Mouse (Mus musculus): ENCODE results near the gene Emilin2. TPM values are rescaled to one million over a fixed set of nuclear protein-coding genes. Genes with fewer than 3 reads are reported as not detected.

Gene Emilin2
- polyA plus RNA-seq, 1 experiment = 0.85 TPM

DNA sequence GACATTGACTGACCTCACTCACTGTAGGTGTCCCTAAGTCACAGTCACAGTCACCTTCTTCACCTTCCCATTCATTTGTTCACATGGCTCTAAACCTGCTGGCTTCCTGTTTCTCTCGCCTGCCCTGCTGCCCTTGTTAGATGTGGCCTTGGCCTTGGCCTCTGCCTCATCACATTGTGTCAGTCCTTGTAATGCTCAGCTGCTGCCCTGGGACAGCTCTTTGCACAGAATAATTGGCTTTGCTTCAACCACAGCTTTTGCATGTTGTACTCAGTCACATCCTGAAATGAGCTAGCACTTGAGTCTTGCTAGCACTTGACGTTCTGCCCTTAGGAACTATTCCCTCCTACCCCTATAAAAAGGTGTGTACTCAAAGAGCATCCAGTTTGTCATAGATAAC lies 87.3 kb downstream of the Emilin2 start:
- 41% methylated on average over 2 of the region's 2 CpGs for WGBS

DNA sequence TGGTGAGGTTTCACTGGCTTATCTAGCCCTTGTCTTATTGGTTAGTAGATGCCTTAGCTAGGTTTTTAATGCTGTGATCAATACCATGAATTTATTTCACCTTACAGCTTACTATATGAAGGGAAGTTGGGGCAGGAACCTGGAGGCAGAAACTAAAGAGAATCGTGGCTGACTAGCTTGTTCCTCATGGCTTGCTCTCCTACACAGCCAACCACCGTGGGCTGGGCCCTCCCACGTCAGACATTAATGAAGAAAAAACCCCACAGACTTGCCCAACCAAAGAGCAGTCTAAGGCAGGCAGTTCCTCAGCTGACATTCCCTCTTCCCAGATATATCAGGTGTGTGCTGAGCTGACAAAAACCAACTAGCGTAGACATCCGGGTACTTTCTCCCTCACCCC lies 88.1 kb downstream of the Emilin2 start:
- 72% methylated on average over 5 of the region's 5 CpGs for WGBS
- TF ChIP-seq POLR2A (IDR thresholded peaks at IDR 0.05; ENCODE audit: low read depth, low read length) = no peak
- TF ChIP-seq CTCF (IDR thresholded peaks at IDR 0.05; ENCODE audit: extremely low read depth, insufficient read length, insufficient replicate concordance, low read depth, low read length) = no peak
- H3K4me3 ChIP-seq (ENCODE audit: low read depth, low read length) = no peak overlapping the region
- H3K36me3 ChIP-seq (ENCODE audit: control insufficient read depth, insufficient read depth, low read length) = peaks cover 35% of the 10 kb centered on the region
- H3K27me3 ChIP-seq (ENCODE audit: control insufficient read depth, insufficient read depth, low read length) = no peaks in the 10 kb centered on the region
- peaks cover 2% of the 10 kb centered on the region; the same call in 1 of the 2 replicates for H3K4me1 ChIP-seq (ENCODE audit: control insufficient read depth, insufficient read depth, insufficient read length, low read length)
- H3K27ac ChIP-seq (ENCODE audit: insufficient read depth, low read depth, low read length) = no peak overlapping the region

More for the DNA sequence above, 87.3 kb downstream of the Emilin2 start:
- TF ChIP-seq CTCF (IDR thresholded peaks at IDR 0.05; ENCODE audit: extremely low read depth, insufficient read length, insufficient replicate concordance, low read depth, low read length) = no peak
- TF ChIP-seq POLR2A (IDR thresholded peaks at IDR 0.05; ENCODE audit: low read depth, low read length) = no peak
- H3K36me3 ChIP-seq (ENCODE audit: control insufficient read depth, insufficient read depth, low read length) = peaks cover 35% of the 10 kb centered on the region
- H3K4me1 ChIP-seq (ENCODE audit: control insufficient read depth, insufficient read depth, insufficient read length, low read length) = peaks cover 2% of the 10 kb centered on the region; the same call in 1 of the 2 replicates
- H3K27ac ChIP-seq (ENCODE audit: insufficient read depth, low read depth, low read length) = 0 out of 2 replicates have a peak overlapping the region, but pooled peaks have one; percentile 3
- no peak overlapping the region for H3K4me3 ChIP-seq (ENCODE audit: low read depth, low read length)
- no peaks in the 10 kb centered on the region for H3K27me3 ChIP-seq (ENCODE audit: control insufficient read depth, insufficient read depth, low read length)

DNA sequence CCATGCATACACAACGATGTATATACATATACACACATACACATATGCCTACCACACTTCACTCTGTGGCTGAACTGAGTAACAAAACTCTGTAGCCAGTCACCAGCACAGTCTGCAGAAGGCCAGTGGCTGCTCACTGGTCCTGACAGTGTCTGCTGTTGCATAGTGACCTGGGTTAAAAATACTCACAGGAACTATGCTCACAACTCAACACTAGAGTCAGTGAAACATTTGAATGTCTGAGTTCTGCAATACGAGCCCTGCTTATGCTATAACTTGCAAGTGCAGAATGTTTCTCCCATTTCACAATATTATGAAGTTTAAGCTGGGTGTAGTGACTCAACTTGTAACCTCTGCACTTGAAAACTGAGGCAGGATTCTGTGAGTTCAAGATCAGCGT lies 90.4 kb downstream of the Emilin2 start:
- no peak for TF ChIP-seq CTCF (IDR thresholded peaks at IDR 0.05; ENCODE audit: extremely low read depth, insufficient read length, insufficient replicate concordance, low read depth, low read length)
- TF ChIP-seq POLR2A (IDR thresholded peaks at IDR 0.05; ENCODE audit: low read depth, low read length) = no peak
- Histone ChIP-seq H3K4me3 (ENCODE audit: low read depth, low read length) (no peak overlapping the region), H3K27ac (ENCODE audit: insufficient read depth, low read depth, low read length) (no peak overlapping the region), H3K4me1 (ENCODE audit: control insufficient read depth, insufficient read depth, insufficient read length, low read length) (peaks cover 6% of the 10 kb centered on the region; the same call in 1 of the 2 replicates), H3K27me3 (ENCODE audit: control insufficient read depth, insufficient read depth, low read length) (no peaks in the 10 kb centered on the region), H3K36me3 (ENCODE audit: control insufficient read depth, insufficient read depth, low read length) (peaks cover 35% of the 10 kb centered on the region)
- WGBS = 88% methylated on average over 3 of the region's 3 CpGs

DNA sequence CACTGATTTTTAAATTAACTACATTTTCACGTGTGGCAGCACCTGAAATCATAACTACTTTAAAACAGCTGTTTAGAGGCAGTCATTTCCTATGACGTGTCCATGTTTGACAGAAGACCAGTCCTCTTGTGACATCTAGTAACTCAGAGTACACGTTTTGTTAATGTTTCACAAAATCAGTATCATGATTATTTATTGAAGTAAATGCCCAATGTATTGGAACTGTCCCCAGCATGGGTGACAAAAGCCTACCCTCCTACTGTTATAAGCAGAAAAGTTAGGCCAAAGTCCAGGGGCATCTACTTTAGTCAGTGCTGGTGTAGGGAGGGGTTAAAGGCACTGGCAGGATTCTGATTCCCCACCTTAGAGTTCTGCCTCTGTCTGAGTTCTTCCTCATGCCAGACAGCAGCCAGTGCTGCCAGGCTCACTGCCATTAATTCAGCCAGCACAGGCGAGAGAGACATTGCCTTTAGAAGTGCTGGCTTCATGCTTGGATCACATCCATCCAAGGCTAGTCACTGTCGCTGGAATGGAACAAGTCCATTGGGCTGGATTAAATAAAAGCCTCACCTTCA lies 94.6 kb downstream of the Emilin2 start:
- Histone ChIP-seq H3K4me3 (ENCODE audit: low read depth, low read length) (no peak overlapping the region), H3K36me3 (ENCODE audit: control insufficient read depth, insufficient read depth, low read length) (peaks cover 21% of the 10 kb centered on the region), H3K27me3 (ENCODE audit: control insufficient read depth, insufficient read depth, low read length) (no peaks in the 10 kb centered on the region), H3K27ac (ENCODE audit: insufficient read depth, low read depth, low read length) (no peak overlapping the region), H3K4me1 (ENCODE audit: control insufficient read depth, insufficient read depth, insufficient read length, low read length) (peaks cover 14% of the 10 kb centered on the region)
- no peak for TF ChIP-seq CTCF (IDR thresholded peaks at IDR 0.05; ENCODE audit: extremely low read depth, insufficient read length, insufficient replicate concordance, low read depth, low read length)
- no peak for TF ChIP-seq POLR2A (IDR thresholded peaks at IDR 0.05; ENCODE audit: low read depth, low read length)
- 43% methylated on average over 5 of the region's 5 CpGs for WGBS

DNA sequence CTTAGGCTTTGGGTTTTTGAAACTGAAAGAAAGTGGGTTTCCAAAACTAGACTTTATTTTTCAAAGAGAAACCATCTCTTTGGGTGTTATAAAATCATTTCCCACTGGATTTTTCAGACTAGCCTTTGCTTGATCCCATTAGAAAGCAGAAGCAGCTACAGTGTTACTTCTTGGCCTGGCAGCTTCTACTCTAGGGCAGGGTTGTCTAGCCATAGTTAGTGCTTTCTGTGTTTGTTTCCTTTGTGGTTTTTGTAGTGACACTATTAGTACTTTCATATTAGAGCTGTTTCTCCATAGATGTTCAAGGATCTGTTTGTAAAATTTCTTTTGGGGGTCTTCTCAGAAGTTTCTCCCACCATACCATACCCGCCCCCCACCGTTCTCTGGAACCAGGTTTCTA lies 95.5 kb downstream of the Emilin2 start:
- peak overlapping the region; percentile 47; the same call in 1 of the 2 replicates for H3K27ac ChIP-seq (ENCODE audit: insufficient read depth, low read depth, low read length)

DNA sequence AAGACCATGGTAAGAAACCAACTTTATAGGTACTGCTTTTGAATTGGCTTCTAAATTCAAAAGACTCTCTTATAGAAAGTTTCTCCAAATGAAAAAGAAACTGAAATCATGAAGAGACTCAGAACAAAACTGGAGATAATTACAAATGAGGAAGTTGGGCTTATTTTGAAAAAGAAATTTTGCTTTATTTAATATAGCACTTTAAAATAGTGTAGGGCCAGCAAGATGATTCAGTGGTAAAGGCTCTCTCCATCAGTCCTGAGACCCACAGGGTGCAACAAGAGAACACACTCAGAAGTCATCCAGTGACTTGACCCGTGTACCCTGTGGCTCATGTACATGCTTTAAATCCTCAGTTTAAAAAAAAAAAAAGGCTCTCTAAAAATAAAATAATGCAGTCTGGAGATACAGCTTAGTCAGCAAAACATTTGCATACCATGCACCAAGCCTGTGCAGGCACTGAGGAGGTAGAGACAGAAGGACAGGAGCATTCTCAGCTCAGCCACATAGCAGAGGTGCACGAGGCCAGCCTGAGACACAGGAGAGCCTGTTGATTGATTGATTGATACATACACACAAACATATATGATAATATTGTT lies 96.4 kb downstream of the Emilin2 start:
- TF ChIP-seq CTCF (IDR thresholded peaks at IDR 0.05; ENCODE audit: extremely low read depth, insufficient read length, insufficient replicate concordance, low read depth, low read length) = no peak
- no peak for TF ChIP-seq POLR2A (IDR thresholded peaks at IDR 0.05; ENCODE audit: low read depth, low read length)
- 67% methylated on average over 2 of the region's 2 CpGs for WGBS

More for the DNA sequence above, 95.5 kb downstream of the Emilin2 start:
- Histone ChIP-seq H3K4me3 (ENCODE audit: low read depth, low read length) (no peak overlapping the region), H3K4me1 (ENCODE audit: control insufficient read depth, insufficient read depth, insufficient read length, low read length) (peaks cover 15% of the 10 kb centered on the region), H3K36me3 (ENCODE audit: control insufficient read depth, insufficient read depth, low read length) (peaks cover 18% of the 10 kb centered on the region), H3K27me3 (ENCODE audit: control insufficient read depth, insufficient read depth, low read length) (no peaks in the 10 kb centered on the region)
- 79% methylated on average over 2 of the region's 2 CpGs for WGBS
- no peak for TF ChIP-seq CTCF (IDR thresholded peaks at IDR 0.05; ENCODE audit: extremely low read depth, insufficient read length, insufficient replicate concordance, low read depth, low read length)
- no peak for TF ChIP-seq POLR2A (IDR thresholded peaks at IDR 0.05; ENCODE audit: low read depth, low read length)

DNA sequence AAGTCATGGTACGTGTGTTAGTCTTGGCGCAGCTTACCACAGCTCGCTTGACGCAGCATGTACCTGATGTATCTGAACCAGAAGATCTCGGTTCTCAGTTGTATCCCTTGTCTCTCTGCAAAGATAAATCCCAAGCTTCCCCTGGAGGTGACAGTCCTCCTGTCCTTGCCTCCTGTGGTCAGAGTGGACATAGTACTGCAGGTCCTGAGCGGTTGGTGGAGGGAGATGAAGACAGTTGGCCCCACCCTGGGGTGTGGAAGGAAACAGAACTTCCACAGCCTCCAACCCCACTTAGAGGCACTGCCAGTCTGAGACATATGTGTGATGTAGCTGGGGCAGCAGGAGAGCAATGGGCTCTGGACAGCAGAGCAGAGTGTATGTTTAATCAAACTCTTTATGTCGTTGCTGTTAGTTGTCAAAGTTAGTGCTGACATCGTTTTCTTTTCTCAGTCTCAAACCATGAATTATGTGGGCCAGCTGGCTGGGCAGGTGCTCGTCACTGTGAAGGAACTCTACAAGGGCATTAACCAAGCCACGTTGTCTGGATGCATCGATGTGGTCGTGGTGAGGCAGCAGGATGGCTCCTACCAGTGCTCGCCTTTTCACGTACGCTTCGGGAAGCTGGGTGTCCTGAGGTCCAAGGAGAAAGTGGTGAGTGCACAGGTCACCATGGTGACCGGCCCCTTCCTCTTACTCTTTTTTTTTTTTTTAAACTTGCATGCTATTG lies 97.1 kb downstream of the Emilin2 start:
- H3K4me3 ChIP-seq (ENCODE audit: low read depth, low read length) = peak overlapping the region; percentile 47
- peaks cover 18% of the 10 kb centered on the region for H3K36me3 ChIP-seq (ENCODE audit: control insufficient read depth, insufficient read depth, low read length)
- no peaks in the 10 kb centered on the region for H3K27me3 ChIP-seq (ENCODE audit: control insufficient read depth, insufficient read depth, low read length)
- 72% methylated on average over 17 of the region's 17 CpGs for WGBS
- no peak for TF ChIP-seq POLR2A (IDR thresholded peaks at IDR 0.05; ENCODE audit: low read depth, low read length)
- TF ChIP-seq CTCF (IDR thresholded peaks at IDR 0.05; ENCODE audit: extremely low read depth, insufficient read length, insufficient replicate concordance, low read depth, low read length) = no peak
- peaks cover 15% of the 10 kb centered on the region for H3K4me1 ChIP-seq (ENCODE audit: control insufficient read depth, insufficient read depth, insufficient read length, low read length)
- H3K27ac ChIP-seq (ENCODE audit: insufficient read depth, low read depth, low read length) = peak overlapping the region; percentile 78

More for the DNA sequence above, 96.4 kb downstream of the Emilin2 start:
- H3K4me3 ChIP-seq (ENCODE audit: low read depth, low read length) = peak overlapping the region; percentile 47; the same call in 1 of the 2 replicates
- peaks cover 18% of the 10 kb centered on the region for H3K36me3 ChIP-seq (ENCODE audit: control insufficient read depth, insufficient read depth, low read length)
- H3K27ac ChIP-seq (ENCODE audit: insufficient read depth, low read depth, low read length) = peak overlapping the region; percentile 78
- H3K27me3 ChIP-seq (ENCODE audit: control insufficient read depth, insufficient read depth, low read length) = no peaks in the 10 kb centered on the region
- peaks cover 15% of the 10 kb centered on the region for H3K4me1 ChIP-seq (ENCODE audit: control insufficient read depth, insufficient read depth, insufficient read length, low read length)

All from small intestine, adult 2 months (tissue).